Mouse (Mus musculus): ENCODE data around the gene Mapk7.

Mapk7 gene

GRCm38 (mm10) chr11:61449499-61450292 lies 44.5 kb downstream of the Mapk7 start:
- DNase-seq, result no peak

DNA sequence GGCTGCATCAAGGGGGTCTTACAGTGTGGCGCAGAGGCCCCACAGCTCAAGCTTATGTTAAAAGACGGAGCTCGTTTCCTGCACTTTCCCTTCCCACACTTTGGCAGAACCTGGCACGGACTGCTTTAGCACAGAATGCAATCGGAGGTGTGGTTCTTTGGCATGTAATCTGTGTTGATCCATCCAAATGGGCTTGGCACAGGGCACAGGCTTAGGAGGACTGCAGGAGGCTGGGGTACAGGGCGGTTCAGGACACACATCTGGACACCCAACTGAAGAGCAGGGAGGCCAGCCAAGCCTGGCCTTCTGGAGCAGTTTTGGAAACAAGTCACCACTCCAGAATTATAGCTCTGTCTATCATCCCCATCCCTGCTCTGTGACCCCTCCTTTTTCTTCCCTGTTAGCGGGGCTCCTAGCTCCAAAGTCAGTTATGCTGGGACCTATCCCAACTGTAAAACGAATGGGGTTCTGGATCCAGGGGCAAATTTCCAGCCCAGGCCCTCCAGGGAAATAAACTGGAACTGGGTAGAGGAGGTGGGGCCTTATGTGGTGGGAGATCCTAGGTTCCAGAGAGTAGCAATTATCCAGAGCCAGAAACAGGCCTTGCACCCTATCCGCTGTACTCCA lies 45.5 kb downstream of the Mapk7 start:
- DNase-seq, result no peak

DNA sequence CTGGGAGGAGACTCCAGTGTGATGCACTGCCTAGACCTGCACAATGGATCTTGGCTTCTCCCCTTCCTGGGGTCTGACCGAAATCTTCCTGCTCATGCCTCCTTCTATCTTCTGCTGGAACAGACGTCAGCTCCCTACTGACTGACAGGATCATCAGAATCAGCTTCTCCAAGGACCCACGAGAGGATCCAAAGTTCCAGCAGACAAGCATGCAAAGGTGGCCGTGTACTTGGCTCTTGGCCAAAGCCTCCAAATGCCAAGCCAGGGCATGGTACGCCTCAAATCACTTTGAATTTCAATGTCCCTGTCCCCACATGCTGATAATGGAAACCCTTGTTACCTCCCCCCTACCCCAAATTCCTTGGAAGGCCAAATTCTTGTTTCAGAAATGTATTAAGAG lies 46.2 kb downstream of the Mapk7 start:
- no peak for DNase-seq

- DNase-seq, result no peak
These were observed 46.9 kb downstream of the Mapk7 start for GRCm38 (mm10) chr11:61447296-61447695.

DNA sequence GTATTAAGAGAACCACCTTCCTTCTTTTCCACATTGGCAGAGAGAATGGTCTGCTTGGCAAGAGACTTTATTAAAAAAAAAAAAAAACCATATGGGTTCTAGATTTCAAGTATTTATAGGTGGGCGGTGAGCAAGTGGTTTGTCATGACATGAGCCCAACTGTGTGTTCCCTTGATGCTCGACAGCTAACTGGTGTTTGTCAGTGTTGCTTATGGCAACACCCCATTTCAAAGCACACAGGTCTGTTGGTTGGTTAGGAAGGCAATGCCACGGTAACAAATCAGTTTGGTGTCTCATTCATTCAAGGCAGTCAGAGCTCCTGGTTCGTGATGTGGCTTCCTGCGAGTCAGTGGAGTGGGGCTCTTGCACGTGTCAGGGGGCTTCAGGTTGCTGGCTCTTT lies 50.4 kb downstream of the Mapk7 start:
- no peak for DNase-seq

DNA sequence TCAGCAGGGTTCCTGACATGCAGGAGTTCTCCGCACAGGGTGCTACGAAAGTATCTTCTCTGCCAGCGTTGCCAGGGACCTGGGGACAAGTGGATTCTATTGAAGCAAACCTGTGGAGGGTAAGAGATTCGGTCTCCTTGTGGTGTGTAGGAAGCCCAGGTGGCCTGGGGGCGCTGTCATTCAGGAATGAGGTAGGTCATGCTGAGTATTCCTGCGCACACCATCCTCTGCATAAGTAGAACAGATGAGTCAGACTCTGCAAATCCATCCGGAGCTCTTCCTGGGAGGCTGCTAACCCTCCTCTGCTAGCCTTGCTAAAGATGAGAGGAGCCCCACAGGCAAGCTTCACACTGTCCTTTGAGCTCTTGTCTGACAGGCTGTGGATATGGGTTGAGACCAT lies 52.5 kb downstream of the Mapk7 start:
- no peak for DNase-seq

DNA sequence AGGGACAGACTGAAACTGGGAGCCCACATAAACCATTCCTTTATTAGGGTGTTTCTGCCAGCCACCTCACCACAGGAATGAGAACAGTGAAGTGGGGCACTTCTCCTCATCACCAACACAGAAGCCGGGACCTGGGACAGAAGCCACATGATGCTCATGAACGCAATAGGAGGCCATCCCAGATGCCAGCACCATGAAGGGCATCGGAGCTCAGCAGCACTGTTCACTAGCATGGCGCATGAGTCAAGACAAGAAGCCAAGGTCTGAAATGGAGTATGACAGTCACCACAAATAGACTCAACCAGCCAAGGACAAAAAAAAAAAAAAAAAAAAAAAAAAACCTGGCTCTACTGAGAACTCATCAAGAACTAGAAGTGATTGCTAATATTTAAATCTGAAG lies 53.8 kb downstream of the Mapk7 start:
- no peak for DNase-seq

- DNase-seq, result no peak
These were observed 55.0 kb downstream of the Mapk7 start for GRCm38 (mm10) chr11:61439170-61439569.
